Comparison of ENCODE assay signal across 8 mouse cellular contexts in genomic region chr5:30869405-30870130, GRCm38 (mm10). TPM values are rescaled to one million over a fixed set of nuclear protein-coding genes. Genes with fewer than 3 reads are reported as not detected.
A peak's percentile ranks its signal among the peaks of the same experiment; 100 is the strongest.
DNase-seq lines count a peak whose midpoint lies in the region; ATAC-seq lines count a peak whose summit lies in the region.

No protein-coding gene starts in this region.

- peak overlapping the region; percentile 80 for H3K27ac ChIP-seq in hindbrain, embryonic 13.5 days

- DNase-seq in R1 (ENCODE audit: low read depth, low spot score) = peak; percentile 85
- DNase-seq in cerebellum, postnatal 10 days = peak; percentile 93 to 96
- DNase-seq in frontal cortex, postnatal 14 days (ENCODE audit: low spot score in 2 of 2) = peak; percentile 79 to 87
- DNase-seq in left cerebral cortex, adult 11 months (ENCODE audit: low spot score) = peak; percentile 78
- peak; percentile 94 for DNase-seq in lung, postnatal 36 days
- DNase-seq in retina, embryonic 14.5 days (ENCODE audit: low spot score) = peak; percentile 89
- peak; percentile 93 for DNase-seq in thymus, postnatal 36 days

- peaks cover 26% of the 10 kb centered on the region for H3K4me1 ChIP-seq in hindbrain, embryonic 13.5 days (replicated peaks)

- WGBS in hindbrain, embryonic 13.5 days = under 1% methylated on average over 63 of the region's 63 CpGs

- peak overlapping the region; percentile 90 for H3K9ac ChIP-seq in hindbrain, embryonic 13.5 days

- H3K4me2 ChIP-seq in hindbrain, embryonic 13.5 days = peak overlapping the region; percentile 87

- H3K36me3 ChIP-seq in hindbrain, embryonic 13.5 days = peaks cover 64% of the 10 kb centered on the region

- H3K4me3 ChIP-seq in hindbrain, embryonic 13.5 days = peak overlapping the region; percentile 76

- H3K9me3 ChIP-seq in hindbrain, embryonic 13.5 days = no peaks in the 10 kb centered on the region

- ATAC-seq in hindbrain, embryonic 13.5 days (ENCODE audit: low FRiP score) = peak; percentile 90

- H3K27me3 ChIP-seq in hindbrain, embryonic 13.5 days = no peaks in the 10 kb centered on the region

RNA-seq across cellular contexts. Expression of gene Tmem214, which starts 1.8 kb away (rescaled TPM):
- polyA plus RNA-seq in hindbrain, embryonic 13.5 days (2015; fragmentation: Nextera tagmentation; extraction: Ambion mirVana) = 59.5 and 61.9 TPM in 2 replicates

RNA-seq across cellular contexts. Expression of gene Agbl5, which starts 18.9 kb away (rescaled TPM):
- polyA plus RNA-seq in hindbrain, embryonic 13.5 days (2015; fragmentation: Nextera tagmentation; extraction: Ambion mirVana) = 23.6 and 24.8 TPM in 2 replicates

RNA-seq across cellular contexts. Expression of gene Ost4, which starts 38.0 kb away (rescaled TPM):
- polyA plus RNA-seq in hindbrain, embryonic 13.5 days (2015; fragmentation: Nextera tagmentation; extraction: Ambion mirVana) = 272 and 289 TPM in 2 replicates

RNA-seq across cellular contexts. Expression of gene Emilin1, which starts 43.6 kb away (rescaled TPM):
- polyA plus RNA-seq in hindbrain, embryonic 13.5 days (2015; fragmentation: Nextera tagmentation; extraction: Ambion mirVana) = 23.6 and 30.2 TPM in 2 replicates

RNA-seq across cellular contexts. Expression of gene Khk, which starts 51.7 kb away (rescaled TPM):
- polyA plus RNA-seq in hindbrain, embryonic 13.5 days (2015; fragmentation: Nextera tagmentation; extraction: Ambion mirVana) = 8.7 and 9.1 TPM in 2 replicates

Comparison
In these comparisons a context has a peak if more than half of its experiments do, and no peak if none do; other contexts are left out.
1. Peak in every context shown above with its lines: DNase-seq, ATAC-seq, H3K4me3 ChIP-seq and H3K27ac ChIP-seq.